Mouse (Mus musculus): ENCODE data around the gene Taok3. TPM values are rescaled to one million over a fixed set of nuclear protein-coding genes. Genes with fewer than 3 reads are reported as not detected.

Gene Taok3
- polyA plus RNA-seq, 1 experiment from 2014 or later: 40.4 TPM

DNA sequence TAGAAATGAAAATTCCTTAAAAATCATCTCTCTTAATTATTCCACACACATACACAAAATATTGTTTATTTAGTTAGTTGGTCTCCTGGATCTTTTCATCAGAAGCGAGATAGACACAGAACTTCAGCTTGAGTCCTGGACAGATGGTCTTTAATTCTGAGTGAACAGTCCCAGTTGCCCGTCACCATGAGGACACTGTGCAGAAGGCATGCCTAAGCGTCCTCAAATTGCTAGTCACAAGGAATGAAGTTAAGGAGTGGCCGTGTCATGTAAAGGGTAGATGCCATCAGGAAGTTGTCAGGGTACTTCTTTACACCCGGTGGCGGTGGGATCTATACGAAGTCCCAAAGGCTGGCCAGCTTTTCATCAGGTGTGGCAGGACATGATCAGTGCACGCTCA lies 19.9 kb downstream of the Taok3 start:
- Histone ChIP-seq H3K36me3 (ENCODE audit: control insufficient read depth, insufficient read depth) (no peaks in the 10 kb centered on the region), H3K27ac (ENCODE audit: low read depth, low read length) (peak overlapping the region; percentile 64; the same call in 1 of the 2 replicates), H3K4me2 (replicated peaks; ENCODE audit: low read depth) (peak overlapping the region; percentile 46; the same call in 1 of the 2 replicates), H3K27me3 (replicated peaks; ENCODE audit: control insufficient read depth, insufficient read depth, low read length) (no peaks in the 10 kb centered on the region), H3K9ac (ENCODE audit: low read depth, low read length) (no peak overlapping the region), H3K4me3 (ENCODE audit: low read depth, low read length) (no peak overlapping the region), H3K9me3 (ENCODE audit: control insufficient read depth) (no peaks in the 10 kb centered on the region), H3K4me1 (replicated peaks; ENCODE audit: control insufficient read depth, insufficient read depth, low read length) (peaks cover 18% of the 10 kb centered on the region)
- ATAC-seq: peak; percentile 26
- 45% methylated on average over 8 of the region's 8 CpGs for WGBS
- TF ChIP-seq CTCF (IDR thresholded peaks at IDR 0.05; ENCODE audit: low read depth): no peak

DNA sequence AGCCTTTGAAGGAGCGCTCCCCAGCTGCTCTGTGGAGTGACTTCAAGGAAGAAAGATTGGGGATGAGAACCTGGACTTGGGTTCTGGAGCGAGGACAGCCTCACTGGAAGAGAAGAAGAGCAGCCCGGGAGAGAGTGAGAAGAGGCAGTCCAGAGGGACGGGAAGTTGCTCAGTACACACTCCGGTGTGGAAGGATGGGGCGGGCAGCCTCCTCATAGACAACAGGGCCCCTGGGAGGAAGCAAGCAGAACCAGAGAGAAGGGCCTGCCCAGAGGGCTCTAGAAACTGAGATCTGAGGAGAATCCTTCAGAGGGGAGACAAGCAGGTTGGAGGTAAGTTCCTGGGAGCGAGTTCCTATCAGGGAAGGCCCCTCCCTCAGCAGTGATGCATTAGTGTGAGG lies 20.4 kb downstream of the Taok3 start:
- WGBS: 31% methylated on average over 7 of the region's 7 CpGs
- H3K27ac ChIP-seq (ENCODE audit: low read depth, low read length): peak overlapping the region; percentile 64
- H3K36me3 ChIP-seq (ENCODE audit: control insufficient read depth, insufficient read depth): no peaks in the 10 kb centered on the region
- H3K9ac ChIP-seq (ENCODE audit: low read depth, low read length): no peak overlapping the region; the same call in 1 of the 2 replicates
- no peaks in the 10 kb centered on the region for H3K9me3 ChIP-seq (ENCODE audit: control insufficient read depth)
- ATAC-seq: peak; percentile 22
- H3K4me3 ChIP-seq (ENCODE audit: low read depth, low read length): no peak overlapping the region
- no peaks in the 10 kb centered on the region for H3K27me3 ChIP-seq (replicated peaks; ENCODE audit: control insufficient read depth, insufficient read depth, low read length)
- H3K4me1 ChIP-seq (replicated peaks; ENCODE audit: control insufficient read depth, insufficient read depth, low read length): peaks cover 13% of the 10 kb centered on the region
- peak overlapping the region; percentile 46; the same call in 1 of the 2 replicates for H3K4me2 ChIP-seq (replicated peaks; ENCODE audit: low read depth)
- TF ChIP-seq CTCF (IDR thresholded peaks at IDR 0.05; ENCODE audit: low read depth): no peak

DNA sequence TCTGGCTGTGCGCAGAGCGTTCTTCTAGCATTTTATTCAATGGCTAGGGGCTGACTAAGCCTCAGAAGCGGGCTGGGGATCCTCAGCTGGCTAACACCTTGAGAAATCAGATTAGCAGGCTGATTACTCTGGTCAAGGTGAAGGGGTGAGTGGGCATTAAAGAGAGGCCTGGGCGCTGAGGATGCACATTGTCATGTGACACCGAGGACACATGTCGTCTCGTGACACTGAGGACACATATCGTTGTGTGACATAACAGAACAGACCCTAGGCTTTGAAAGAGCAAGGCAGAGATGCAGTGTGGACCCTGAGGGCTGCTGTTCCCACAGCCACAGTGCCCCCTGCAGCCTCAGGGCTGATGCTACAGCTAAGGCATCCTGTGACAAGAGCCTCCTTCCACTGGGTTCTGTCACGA lies 23.8 kb downstream of the Taok3 start:
- Histone ChIP-seq H3K4me3 (ENCODE audit: low read depth, low read length) (no peak overlapping the region), H3K4me2 (replicated peaks; ENCODE audit: low read depth) (no peak overlapping the region), H3K9me3 (ENCODE audit: control insufficient read depth) (no peaks in the 10 kb centered on the region), H3K27me3 (replicated peaks; ENCODE audit: control insufficient read depth, insufficient read depth, low read length) (no peaks in the 10 kb centered on the region), H3K36me3 (ENCODE audit: control insufficient read depth, insufficient read depth) (no peaks in the 10 kb centered on the region), H3K4me1 (replicated peaks; ENCODE audit: control insufficient read depth, insufficient read depth, low read length) (0 out of 2 replicates have a peak, but pooled peaks cover 7% of the 10 kb centered on the region), H3K9ac (ENCODE audit: low read depth, low read length) (no peak overlapping the region), H3K27ac (ENCODE audit: low read depth, low read length) (no peak overlapping the region)
- ATAC-seq: no peak
- peak; percentile 86 for TF ChIP-seq CTCF (IDR thresholded peaks at IDR 0.05; ENCODE audit: low read depth)
- WGBS: 48% methylated on average over 9 of the region's 9 CpGs

DNA sequence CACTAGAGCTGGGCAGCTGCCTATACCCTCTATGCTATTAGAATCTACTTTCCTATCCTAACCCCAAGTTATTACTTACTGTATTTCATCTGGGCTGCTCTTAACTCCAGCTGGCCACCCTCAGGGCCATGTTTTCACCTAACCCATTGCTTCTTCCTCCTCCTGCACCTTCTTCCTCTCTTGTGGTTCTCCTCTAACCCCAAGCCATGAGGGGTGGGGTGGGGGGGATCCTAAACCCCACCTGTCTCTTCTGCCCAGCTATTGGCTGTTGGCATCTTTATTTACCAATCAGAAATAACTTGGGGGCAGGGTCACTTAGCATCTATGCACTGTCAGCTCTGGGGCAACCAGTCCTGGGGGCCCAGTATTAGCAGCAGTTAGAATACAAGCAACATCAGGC lies 26.2 kb downstream of the Taok3 start:
- no peak for ATAC-seq
- Histone ChIP-seq H3K36me3 (ENCODE audit: control insufficient read depth, insufficient read depth) (0 out of 2 replicates have a peak, but pooled peaks cover 3% of the 10 kb centered on the region), H3K4me3 (ENCODE audit: low read depth, low read length) (no peak overlapping the region), H3K27me3 (replicated peaks; ENCODE audit: control insufficient read depth, insufficient read depth, low read length) (no peaks in the 10 kb centered on the region), H3K9me3 (ENCODE audit: control insufficient read depth) (no peaks in the 10 kb centered on the region), H3K4me1 (replicated peaks; ENCODE audit: control insufficient read depth, insufficient read depth, low read length) (no peaks in the 10 kb centered on the region), H3K9ac (ENCODE audit: low read depth, low read length) (no peak overlapping the region), H3K4me2 (replicated peaks; ENCODE audit: low read depth) (no peak overlapping the region), H3K27ac (ENCODE audit: low read depth, low read length) (no peak overlapping the region)
- TF ChIP-seq CTCF (IDR thresholded peaks at IDR 0.05; ENCODE audit: low read depth): no peak

DNA sequence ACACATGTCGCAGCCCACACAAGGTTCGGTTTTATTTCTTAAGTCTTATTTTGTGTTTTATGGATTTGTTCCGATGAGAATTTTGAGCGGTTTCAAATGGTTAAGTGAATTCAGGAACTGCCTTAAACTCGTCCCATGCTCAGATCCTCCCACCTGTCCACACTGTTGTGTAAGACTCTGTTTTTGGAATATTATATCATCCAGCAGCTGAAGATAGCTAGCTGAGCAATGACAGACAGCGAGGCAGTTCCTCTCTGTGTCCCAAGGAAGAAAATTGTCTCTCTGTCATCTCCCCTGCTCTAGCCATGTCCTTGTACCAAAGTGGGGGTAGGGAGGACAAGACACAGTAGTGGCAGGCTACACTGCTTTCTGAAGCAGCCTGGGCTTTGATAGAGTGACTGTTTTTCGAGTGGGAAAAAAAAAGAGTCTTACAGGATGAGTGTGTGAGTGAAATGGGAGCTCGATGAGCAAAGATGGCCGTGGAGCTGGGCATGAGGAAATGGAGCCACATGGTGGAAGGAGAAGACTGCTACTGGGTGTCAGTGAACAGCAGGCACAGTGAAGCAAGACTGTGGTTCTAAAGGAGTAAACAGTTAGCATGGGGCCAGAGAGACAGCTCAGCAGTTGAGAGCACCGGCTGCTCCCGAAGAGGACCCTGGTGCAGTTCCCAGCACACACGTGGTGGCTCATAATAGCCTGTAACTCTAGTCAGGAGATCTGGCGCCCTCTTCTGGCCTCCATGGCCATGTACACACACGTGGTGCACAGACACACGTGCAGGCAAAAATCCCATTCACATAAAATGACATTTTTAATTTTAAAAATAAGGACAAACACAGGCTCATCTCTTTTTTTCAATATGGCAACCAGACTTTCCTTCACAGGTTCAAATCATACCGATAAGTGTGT lies 27.5 kb downstream of the Taok3 start:
- peaks cover 10% of the 10 kb centered on the region; the same call in 1 of the 2 replicates for H3K36me3 ChIP-seq (ENCODE audit: control insufficient read depth, insufficient read depth)
- no peak overlapping the region for H3K4me2 ChIP-seq (replicated peaks; ENCODE audit: low read depth)
- no peak overlapping the region for H3K27ac ChIP-seq (ENCODE audit: low read depth, low read length)
- TF ChIP-seq CTCF (IDR thresholded peaks at IDR 0.05; ENCODE audit: low read depth): peak; percentile 42
- H3K9ac ChIP-seq (ENCODE audit: low read depth, low read length): no peak overlapping the region
- ATAC-seq: no peak
- H3K4me1 ChIP-seq (replicated peaks; ENCODE audit: control insufficient read depth, insufficient read depth, low read length): no peaks in the 10 kb centered on the region
- H3K27me3 ChIP-seq (replicated peaks; ENCODE audit: control insufficient read depth, insufficient read depth, low read length): no peaks in the 10 kb centered on the region
- no peaks in the 10 kb centered on the region for H3K9me3 ChIP-seq (ENCODE audit: control insufficient read depth)
- no peak overlapping the region for H3K4me3 ChIP-seq (ENCODE audit: low read depth, low read length)
- 93% methylated on average over 16 of the region's 16 CpGs for WGBS

DNA sequence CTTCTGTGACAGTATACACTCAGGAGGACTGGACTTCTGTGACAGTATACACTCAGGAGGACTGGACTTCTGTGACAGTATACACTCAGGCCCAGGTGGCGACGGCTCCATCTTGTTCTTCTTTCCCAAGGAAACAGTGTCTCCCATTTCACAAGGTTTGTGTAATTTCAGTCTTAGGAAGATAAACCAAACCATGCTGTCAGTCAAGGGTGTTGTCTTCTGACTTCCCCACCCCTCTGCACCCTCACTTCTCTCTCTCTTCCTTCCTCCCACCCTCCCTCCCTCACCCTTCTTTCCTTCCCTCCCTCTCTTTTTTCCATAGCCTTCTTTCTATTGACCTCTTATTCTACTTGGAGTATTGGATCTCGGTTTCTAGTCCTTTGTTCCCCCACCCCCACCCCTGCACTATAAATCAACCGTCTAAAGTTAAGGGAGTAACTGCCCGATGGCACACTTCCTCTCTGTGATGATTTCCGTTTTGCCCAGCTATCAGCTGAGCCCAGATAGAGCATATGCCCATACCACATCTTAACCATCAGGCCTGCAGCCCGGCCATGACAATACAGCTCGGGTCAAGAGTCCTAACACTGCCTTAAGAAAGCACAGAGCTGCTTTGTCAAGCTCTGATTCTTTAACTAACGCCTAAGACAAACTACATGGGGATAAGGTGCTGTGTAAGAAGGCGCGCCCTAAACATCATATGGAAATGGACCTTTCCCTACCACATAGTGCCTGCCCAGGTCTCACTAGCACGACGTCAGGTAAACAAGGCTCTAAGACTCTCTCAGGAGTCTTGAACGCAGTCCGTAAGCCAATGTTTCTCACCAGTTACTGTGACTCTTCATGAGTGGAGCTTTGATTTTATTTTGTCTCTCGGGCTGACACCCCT lies 29.4 kb downstream of the Taok3 start:
- 0 out of 2 replicates have a peak, but pooled peaks cover 3% of the 10 kb centered on the region for H3K9me3 ChIP-seq (ENCODE audit: control insufficient read depth)
- no peak overlapping the region for H3K4me2 ChIP-seq (replicated peaks; ENCODE audit: low read depth)
- no peak for ATAC-seq
- H3K4me1 ChIP-seq (replicated peaks; ENCODE audit: control insufficient read depth, insufficient read depth, low read length): no peaks in the 10 kb centered on the region
- H3K4me3 ChIP-seq (ENCODE audit: low read depth, low read length): no peak overlapping the region
- WGBS: 64% methylated on average over 16 of the region's 16 CpGs
- H3K9ac ChIP-seq (ENCODE audit: low read depth, low read length): no peak overlapping the region
- no peak overlapping the region for H3K27ac ChIP-seq (ENCODE audit: low read depth, low read length)
- H3K27me3 ChIP-seq (replicated peaks; ENCODE audit: control insufficient read depth, insufficient read depth, low read length): no peaks in the 10 kb centered on the region
- no peak for TF ChIP-seq CTCF (IDR thresholded peaks at IDR 0.05; ENCODE audit: low read depth)
- H3K36me3 ChIP-seq (ENCODE audit: control insufficient read depth, insufficient read depth): peaks cover 10% of the 10 kb centered on the region; the same call in 1 of the 2 replicates
